Mouse (Mus musculus): ENCODE data around the gene Paqr4.
A peak's percentile ranks its signal among the peaks of the same experiment; 100 is the strongest.
"Not testable (repeated sequence)": the region's sequence is repeated elsewhere in the genome, so short reads cannot be mapped to it uniquely, and the experiment has no call there.

Gene Paqr4

DNA sequence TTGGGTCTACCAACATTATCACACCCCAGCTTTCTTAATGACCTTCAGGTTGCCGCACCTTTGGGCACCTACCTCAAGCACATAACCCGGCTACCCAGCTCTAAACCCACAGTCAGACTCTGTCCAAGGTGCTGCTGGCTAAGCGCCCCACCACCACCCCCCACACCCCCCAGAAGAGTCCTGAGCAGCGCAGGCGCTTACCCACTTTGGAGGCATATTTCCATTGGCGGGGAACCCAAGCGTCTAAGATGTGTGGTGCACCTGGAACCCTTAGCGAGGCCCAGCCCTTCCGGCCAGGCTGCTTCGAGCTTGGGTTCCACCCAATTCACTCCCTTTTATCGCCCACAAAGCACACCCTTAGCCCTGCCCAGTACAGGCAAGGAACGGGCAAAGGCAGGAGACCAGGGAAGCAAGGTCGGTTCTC is at the start of gene Paqr4:
Paqr4 (minus strand) TSS at position 270 of the 424 bp plus-strand sequence.
- no peak for DNase-seq

DNA sequence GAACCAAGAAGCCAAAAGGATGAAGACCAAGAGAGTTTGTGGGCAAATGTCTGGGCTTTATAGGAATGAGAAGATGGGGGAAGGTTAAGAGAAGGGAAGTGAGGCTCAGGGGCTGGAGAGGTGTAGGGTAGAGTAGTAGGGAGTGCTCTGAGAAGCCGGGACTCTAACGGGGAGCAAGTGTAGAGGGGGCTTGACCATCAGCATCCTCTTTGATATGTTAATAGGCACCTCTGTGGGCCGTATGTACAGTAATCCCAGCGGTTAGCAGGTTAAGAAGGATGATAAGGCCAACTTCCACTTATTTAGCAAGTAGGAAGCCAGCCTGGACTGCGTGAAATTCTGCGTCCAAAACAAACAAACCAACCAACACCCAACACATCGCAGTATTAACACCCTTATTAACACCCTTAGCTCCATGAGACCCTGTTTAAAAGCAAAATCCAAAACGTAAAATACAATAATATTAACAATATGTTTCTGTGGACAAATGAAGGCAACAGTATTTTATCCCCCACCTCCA is 49.1 kb upstream of the Paqr4 start:
- DNase-seq: no peak

DNA sequence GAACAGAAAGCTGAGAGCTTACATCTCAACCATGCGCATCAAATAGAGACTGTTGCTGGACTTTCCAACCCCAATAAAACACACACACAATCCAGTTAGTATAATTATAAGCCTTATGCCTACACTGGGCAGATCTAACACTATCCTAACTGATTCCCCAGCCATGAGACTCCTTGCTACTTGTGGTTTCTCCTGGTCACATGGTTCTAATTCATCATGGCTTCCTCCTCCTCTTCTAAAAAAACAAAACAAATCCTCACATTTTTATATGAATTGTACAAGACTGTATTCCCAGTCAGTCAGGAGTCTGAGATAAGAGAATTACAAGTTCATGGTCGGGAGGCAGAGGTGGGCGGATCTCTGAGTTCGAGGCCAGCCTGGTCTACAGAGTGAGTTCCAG is 48.3 kb upstream of the Paqr4 start:
- DNase-seq: no peak

DNA sequence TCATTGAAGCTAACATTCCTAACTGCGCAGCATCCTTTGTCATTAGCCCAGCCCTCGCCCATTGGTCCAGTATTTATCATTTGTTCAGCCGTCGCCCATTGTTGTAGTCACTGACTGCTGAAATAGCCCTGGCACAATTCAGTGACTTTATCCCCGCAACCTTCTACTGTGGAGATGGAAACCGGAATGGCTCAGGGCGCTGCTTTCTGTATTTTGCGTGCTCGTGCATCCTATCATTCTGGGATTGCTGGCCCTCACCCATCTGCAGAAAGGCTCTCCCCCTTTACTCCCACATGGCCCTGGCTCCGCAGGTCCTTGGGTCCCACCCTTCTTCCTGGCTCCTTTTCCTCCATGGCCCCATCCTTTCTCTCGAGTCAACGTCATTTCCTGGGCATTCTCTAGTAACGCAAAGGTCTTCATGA is 45.9 kb upstream of the Paqr4 start:
- peak; percentile 44 for DNase-seq

DNA sequence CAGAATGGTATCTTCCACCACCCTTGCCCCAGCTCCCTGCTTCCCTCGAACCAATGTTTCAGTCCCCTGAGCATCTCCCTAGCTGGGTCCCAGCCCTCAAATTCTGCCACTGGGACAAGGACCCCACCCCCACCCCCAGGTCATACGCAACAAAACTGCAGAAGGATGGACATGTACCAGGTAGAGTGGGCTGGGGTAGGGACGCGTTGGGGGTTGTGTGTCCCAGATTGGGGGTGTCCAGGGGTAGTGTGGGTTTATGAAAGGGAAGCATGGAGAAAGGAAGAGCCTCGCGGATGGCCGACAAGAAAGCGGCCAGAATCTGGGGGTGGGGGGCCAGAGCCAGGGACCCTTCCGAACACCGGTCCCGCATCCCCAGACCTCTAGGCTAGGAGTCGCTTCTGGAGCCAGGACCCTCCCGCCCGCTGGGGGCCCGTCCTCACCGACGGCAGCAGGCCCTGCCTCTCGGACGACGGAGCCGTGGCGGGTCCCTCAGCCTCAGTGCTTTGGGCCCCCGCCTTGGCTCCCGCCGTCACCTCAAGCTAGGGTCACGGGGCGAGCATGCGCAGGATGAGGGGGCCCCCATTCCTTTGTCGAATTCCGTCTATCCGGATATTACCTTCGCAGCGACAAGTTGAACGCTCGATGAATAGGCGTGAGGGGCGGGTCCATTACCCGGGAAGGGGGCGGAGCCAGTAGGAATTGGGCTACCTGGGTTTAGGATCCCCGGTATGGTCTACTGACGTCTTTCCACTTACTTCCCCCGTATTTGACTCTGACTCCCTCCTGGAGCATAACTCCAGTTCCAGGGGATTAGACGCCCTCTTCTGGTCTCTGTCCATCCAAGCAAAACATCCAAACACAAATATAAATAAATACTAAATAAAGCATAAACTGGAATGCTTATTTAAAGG is 45.1 kb upstream of the Paqr4 start, which contains the start of gene Flywch2:
Flywch2 (minus strand) TSS at position 521 of the 911 bp plus-strand sequence.
- DNase-seq: peak; percentile 89

DNA sequence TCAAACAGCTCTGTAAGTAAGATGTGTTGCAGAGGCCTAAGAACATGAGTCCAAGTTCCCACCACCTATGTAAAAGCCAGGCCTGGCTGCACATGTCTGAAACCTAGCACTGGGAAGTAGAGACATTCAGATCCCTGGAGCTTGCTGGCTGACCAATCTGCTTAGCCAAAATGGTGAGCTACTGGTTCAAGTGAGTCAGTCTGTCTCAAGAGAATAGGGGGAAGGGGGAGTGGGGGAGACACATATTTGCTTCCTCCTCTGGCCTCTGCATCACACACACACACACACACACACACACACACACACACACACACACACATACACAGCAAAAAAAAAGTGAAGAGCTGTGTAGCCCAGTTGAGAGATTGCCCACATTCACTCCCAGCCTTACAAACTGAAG is 42.7 kb upstream of the Paqr4 start:
- no peak for DNase-seq

DNA sequence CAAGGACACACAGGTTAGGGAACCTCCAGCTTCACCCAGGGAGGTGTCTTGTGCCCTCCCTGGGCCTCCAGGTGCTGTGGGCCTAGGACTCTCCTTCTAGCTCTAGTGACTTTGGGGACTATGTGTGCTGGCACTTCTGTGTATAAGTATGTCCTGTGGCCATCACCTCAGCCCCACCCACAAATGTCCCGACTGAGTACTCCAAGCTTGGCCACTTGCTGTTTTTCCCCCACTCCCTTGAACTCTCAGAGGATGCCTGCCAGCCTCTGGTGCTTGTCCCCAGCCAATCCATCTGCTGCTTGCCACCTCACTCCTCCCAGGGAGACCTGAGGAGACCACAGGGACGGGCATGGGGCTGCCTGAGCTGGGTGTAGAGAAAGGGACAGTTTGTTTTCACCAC is 37.8 kb upstream of the Paqr4 start:
- DNase-seq: no peak

DNA sequence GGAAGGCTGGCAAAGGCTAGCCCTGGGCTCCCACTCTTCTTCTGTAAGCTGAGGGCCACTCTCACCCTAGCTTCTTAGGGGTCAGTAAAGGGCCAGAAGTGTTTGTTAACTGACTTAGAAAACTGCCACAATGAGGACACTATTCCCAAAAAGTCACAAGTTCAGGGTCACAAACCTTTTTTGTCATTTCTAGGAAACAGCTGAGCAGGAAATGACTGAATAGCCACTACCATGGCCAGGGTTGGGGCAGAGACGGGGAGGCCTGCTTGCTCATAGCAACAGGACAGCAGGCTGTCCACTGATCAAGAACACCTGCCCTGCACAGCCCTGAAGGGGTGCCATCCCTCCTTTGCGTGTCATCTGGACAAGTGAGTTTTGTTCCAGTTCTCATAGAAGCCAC is 36.5 kb upstream of the Paqr4 start:
- no peak for DNase-seq

DNA sequence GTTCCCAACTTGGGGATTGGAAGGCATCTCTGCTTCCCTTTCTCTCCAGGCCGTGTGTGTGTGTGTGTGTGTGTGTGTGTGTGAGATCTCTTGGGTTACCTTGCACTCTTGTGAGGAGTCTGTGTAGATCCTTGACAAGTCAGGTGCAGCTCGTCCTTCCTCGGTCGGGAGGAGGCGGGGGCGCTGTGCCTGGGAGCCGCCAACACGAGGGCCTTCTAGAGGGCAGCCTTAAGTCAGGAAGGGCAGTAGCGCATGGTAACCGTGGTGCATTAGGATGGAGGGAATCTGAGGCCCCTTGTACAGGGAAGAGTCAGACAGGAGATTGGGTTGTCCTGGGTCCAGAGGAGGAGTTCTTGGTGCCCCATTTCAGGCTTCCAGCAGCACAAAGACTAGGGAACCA is 35.5 kb upstream of the Paqr4 start:
- DNase-seq: no peak

DNA sequence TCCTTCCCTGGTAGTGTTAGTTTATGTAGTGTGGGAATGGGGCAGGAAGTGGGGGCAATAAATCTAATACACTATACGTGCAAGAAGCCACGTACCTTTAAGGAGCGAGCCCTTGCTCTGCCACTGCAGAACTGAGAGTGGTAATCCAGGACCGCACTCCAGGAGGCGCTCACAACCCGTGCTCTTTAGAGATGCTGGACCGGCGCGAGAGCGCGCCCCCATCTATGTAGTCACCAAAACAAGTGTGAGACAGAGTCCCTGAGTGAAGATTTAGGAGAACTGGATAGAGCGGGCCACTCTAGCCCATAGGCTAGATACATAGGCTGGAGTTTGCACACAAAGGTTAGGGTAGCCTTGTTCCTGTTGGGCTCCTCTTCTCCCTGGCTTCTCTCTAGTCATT is 33.4 kb upstream of the Paqr4 start:
- peak; percentile 92 for DNase-seq

DNA sequence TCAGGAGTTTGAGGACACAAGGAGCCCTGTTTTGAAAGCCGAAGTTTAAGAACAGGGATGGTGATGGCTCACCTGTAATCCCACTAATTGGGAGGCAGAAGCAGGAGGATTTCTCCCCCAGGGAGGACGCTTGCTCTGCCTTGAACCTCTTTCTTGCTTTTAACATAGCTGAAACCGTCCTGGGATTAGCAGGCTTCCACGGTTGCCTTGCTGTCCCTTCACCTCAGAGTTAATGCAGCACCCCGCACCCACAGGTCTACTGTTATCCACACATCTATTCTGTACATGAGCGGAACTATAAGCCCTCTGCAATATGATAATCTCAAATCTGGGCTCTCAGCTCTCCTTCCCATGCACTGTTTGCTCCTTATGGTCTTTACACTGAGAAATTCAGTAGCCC is 33.0 kb upstream of the Paqr4 start:
- DNase-seq: no peak

DNA sequence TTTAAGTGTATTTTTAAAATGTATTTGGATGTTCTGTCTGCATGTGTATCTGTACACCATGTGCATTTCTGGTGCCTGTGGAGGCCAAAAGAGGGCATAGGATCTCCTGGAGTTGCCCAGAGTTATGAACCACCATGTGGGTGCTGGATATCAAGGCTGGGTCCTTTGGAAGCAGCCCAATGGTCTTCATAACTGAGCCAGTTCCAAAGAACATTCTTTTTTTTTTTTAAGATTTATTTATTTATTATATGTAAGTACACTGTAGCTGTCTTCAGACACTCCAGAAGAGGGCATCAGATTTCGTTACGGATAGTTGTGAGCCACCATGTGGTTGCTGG is 31.5 kb upstream of the Paqr4 start:
- DNase-seq: not testable (repeated sequence)

DNA sequence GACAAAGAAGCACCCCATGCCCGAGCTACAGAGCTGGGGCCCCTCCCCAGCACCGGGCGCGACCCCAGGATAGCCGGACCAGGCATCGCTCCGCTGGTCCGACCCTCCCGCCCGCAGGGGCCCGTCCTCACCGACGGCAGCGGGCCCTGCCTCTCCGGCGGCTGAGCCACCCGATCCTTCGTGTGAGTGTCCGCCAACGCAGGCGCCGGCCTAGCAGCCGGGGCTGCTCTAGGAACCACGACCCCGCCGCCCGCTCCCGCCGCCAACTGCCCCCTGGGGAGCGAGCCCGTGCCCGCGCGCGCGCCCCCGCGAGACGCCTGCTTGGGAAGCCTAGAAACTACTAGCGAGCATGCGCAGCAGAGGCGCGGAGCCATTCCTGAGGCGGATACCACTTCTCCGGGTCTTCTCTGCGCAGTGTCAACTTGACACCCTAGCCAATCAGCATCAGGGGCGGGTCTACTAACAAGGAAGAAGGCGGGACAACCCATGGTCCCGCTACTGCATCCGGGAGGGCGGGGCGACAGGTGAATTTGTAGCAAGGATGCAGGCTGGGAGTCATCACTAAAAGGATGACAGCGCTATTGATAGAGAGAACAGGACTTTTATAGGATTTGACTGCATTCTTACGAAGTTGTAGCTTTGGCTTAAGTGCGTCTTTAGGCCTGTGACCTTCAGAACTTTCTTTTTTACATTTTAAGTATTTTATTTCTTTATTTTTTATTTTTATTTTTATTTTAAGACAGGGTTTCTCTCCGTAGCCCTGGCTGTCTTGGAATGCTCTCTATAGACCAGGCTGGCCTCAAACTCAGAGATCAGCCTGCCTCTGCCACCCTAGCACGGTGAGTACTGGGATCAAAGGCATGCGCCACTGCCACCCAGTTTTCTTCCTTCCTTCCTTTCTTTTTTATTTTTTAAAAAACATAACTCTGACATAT is 30.9 kb upstream of the Paqr4 start, which contains the start of gene Flywch1:
Flywch1 (minus strand) TSS at position 319 of the 935 bp plus-strand sequence.
- DNase-seq: peak; percentile 99

DNA sequence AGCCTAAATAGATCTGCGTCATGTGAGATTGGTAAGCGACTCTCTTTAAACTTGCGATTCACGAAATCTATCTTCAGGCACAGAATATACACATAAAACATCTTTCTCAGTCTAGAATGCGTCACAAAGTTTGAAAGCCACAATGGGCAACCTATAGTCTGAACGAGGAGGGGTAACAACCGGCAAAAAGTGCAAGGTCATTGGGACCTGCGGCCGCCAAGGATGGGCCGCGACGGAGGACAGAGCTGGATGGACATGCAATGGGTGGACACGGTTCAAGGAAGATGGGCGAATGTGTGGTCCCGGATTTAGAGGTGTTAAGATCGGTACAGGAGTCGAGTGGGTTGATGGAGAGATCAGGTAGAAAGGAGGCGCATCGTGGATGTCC is 30.2 kb upstream of the Paqr4 start:
- no peak for DNase-seq

DNA sequence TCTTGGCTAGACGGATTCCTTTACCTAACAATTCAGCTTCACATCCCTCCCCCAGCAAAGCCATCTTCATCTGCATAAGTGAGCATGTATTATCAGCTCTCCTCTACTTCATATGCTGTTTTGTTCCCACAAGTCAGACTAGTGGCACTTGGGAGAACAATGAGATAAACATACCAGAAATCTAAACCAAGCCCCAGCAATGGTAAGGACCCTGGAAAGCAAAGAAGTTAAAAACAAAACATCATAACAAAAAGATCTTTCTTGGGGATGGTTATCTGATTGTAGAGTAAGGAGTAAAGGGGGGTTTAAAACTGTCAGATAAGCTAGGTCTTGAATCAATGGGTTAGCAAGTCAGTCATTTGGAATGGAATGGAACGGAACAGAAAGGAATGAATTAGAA is 29.8 kb upstream of the Paqr4 start:
- DNase-seq: no peak

DNA sequence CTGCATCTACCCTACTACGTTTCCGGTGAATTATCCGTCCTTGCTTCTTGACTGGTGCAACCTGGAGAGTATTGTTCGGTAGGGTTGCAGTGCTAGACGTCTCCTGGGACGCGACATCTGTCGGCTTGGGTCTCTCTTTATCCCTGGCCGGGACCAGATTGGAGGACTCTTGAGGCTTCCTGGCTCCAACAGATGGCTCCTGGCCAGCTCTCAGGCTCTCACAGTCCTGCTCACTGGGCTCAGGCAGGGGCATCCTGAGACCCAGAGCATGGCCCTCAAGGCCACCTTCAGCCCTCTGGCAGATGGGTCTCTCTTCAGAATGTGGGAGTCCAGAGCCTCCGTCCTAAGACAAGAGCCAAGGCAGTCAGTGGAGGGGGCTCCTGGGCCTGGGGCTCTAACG is 22.3 kb upstream of the Paqr4 start:
- no peak for DNase-seq

DNA sequence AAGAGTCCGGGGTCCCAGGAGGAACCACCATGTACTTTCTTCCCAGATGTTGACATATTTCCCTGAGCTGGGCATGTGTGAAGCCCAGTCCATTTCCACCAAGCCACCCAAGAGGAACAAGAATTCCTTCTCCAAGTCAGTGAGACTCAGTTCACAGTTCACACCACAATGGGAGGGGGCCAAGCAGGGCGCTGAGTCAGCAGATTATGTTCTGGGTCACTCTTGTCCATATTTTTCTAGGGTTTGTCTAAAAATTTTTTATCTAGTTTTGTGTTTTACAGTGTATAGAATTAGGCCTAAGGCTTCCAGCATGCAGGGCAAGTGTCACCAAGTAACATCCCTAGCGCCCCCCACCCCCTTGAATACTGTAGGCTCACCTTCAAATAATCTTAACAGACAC is 20.5 kb upstream of the Paqr4 start:
- no peak for DNase-seq

DNA sequence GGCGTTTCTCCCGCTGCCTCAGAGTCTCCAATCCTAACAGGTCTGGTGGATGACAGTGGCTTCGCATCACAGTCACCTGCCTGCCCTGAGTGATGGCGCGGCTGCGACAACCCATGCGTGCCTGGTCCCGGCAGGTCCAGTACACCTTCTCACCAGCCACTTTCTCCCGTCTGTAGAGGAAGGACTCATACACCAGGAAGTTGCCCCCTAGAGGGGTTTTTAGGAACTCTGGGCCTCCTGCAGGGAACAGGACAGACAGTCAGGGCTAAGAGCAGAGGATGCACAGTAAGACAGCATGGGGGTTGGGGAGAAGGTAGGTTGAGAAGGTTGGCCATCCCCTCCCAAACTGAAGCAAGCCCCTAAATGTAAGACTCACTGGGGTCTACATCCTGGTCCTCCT is 19.6 kb upstream of the Paqr4 start:
- no peak for DNase-seq

DNA sequence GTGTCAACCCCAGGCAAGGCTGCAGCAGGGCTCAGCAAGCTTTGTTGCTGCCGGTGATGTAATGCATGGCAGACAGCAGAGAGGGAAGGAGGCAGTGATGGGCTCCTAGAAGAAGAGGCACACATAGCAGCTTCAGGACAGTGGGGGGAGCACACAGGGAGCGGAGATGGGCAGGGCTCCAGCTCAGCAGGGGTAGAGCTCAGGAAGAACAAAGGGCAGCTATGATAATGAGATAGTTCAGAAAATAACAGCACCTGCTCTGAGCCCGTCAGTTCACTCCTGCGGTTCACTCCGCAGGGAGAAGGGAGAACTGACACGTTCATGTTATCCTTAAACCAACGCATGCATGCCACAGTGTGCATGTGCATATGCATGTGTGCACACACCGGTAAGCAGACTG is 18.1 kb upstream of the Paqr4 start:
- no peak for DNase-seq

DNA sequence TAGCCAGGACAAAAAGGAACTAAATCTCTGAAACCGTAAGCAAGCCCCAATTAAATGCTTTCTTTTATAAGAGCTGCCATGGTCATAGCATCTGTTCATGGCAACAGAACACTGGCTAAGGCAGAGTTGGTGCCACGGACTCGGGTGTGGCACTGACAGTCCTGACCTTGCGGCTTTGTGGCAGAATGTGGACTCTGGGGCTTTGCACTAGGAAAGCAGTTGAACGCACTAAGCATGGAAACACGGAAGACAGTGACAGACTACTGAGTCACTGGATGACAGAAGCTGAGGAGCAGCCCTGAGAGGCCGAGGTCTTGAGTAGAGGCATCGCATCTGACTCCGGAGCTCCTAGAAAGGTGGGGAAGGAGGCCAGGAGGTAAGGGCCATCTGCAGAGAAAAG is 16.9 kb upstream of the Paqr4 start:
- no peak for DNase-seq

DNA sequence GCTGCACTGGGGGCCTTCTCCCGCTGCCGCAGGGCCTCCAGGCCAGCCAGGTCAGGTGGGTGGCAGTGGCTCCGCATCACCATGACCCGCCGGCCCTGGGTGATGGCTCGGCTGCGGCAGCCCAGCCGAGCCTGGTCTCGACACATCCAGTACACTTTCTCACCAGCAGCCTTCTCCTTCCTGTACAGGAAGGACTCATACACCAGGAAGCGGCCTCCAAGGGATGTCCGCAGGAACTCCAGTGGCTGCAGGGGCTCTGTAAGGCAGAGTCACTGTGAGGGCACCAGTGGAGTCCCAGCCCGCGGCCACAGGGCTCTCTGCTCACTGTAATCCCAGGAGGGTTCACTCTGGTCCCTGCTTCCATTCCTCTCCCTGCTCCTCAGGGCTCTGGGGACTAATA is 15.0 kb upstream of the Paqr4 start:
- no peak for DNase-seq

DNA sequence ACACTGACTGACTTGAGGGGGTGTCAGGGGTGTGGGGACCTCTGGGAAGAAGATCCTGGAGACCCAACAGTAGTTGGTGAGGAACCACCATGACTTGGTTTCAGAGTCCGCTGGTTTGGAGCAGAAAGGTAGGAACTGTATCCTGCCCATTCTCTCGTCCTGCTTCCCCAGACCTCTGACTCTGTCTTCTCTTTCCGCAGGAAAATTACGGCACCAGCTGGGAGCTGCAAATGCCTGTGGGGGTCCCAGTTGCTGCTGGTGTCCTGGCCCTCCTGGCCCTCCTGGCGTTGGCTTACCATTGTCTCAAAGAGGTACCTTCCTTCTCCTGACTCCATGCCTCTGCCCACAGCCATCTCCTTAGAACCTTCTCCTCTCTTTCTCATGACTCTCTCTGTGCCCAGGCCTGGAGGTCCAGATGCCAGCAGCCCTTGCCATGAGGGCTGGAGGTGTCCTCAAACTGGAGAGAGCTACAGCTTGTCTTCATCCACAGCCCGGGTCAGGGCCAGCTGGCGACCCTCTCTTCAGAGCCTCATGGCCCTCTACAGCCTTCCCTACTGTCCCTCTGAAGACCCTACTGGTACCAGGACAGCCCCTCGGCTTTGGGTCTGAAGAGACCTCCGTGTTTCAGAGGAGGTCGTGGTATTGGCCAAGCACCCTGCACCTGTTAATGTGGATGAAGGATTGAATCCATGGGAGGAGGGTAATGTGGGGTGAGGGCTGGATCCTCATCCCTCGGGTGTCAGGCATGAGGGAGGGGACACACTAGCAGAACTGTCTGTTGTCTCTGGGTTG is 8.9 kb upstream of the Paqr4 start:
- DNase-seq: no peak
